Mouse (Mus musculus): Measurements from ENCODE around the gene Hormad2.

DNA sequence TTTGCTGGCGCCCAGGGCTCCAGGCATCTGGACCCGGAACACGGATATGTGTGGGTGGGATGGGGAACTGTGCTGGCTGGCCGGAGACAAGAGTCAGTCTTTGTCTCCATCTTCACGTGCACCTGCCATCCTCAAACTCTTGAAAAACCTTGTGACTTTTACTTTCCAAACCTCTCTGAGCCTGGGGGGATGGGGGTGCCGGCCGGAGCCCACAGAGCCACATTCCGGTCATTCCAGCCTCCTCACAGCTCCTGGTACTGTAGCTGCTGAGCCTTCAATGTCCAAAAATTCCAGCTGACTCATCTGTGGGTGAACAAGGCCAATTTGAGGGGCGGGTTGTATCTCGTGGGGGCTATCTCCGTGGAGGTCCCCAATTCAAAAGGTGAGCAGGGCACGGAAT lies 141.7 kb downstream of the Hormad2 start:
- TF ChIP-seq CTCF (IDR thresholded peaks at IDR 0.05; ENCODE audit: borderline replicate concordance, insufficient read depth, low read length) (no peak), POLR2A (IDR thresholded peaks at IDR 0.05; ENCODE audit: low read depth, low read length) (no peak)

All from embryonic fibroblast, embryonic 13.5 days (primary cell).